Mouse (Mus musculus): ENCODE data around the gene Fkbp10. TPM values are rescaled to one million over a fixed set of nuclear protein-coding genes. Genes with fewer than 3 reads are reported as not detected.

Fkbp10 gene
- polyA plus RNA-seq, 1 experiment, result 14.9 TPM

DNA sequence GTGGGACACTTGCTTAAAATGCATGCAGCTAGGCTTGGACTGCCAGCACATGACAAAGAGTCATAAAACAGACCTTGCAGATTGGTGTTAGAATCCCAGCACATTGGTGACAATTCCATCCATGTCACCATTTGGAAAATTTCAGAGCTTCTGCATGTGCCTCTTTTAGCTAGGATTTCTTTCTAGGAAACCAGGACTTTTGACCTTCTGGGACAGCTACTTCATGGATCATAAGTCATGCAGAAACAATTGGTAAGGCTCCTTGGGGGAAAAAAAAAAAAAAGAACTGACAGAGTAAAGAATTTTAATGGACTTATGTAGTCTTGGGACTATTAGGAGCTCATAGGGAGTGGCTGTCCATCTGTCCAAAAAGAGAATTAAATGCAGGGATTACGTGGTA, 22.4 kb downstream of the Fkbp10 start:
- no peaks in the 10 kb centered on the region for H3K27me3 ChIP-seq (ENCODE audit: control insufficient read depth, insufficient read depth, low read length)
- no peak overlapping the region for H3K4me3 ChIP-seq (ENCODE audit: extremely low read depth, insufficient read depth, insufficient read length)
- no peak overlapping the region for H3K27ac ChIP-seq (ENCODE audit: insufficient read depth, low read length)
- peaks cover 6% of the 10 kb centered on the region for H3K4me1 ChIP-seq (ENCODE audit: control insufficient read depth, insufficient read depth, insufficient read length)
- DNase-seq (ENCODE audit: low read depth in 1 of 2, low spot score in 2 of 2), result no peak
- TF ChIP-seq CTCF (IDR thresholded peaks at IDR 0.05; ENCODE audit: extremely low read depth, insufficient read depth, insufficient read length, insufficient replicate concordance), result no peak
- TF ChIP-seq POLR2A (IDR thresholded peaks at IDR 0.05; ENCODE audit: low read depth, low read length), result no peak
- WGBS, result 87% methylated on average over 1 of the region's 1 CpGs
- peaks cover 9% of the 10 kb centered on the region for H3K36me3 ChIP-seq (ENCODE audit: control insufficient read depth, insufficient read depth, low read length)

DNA sequence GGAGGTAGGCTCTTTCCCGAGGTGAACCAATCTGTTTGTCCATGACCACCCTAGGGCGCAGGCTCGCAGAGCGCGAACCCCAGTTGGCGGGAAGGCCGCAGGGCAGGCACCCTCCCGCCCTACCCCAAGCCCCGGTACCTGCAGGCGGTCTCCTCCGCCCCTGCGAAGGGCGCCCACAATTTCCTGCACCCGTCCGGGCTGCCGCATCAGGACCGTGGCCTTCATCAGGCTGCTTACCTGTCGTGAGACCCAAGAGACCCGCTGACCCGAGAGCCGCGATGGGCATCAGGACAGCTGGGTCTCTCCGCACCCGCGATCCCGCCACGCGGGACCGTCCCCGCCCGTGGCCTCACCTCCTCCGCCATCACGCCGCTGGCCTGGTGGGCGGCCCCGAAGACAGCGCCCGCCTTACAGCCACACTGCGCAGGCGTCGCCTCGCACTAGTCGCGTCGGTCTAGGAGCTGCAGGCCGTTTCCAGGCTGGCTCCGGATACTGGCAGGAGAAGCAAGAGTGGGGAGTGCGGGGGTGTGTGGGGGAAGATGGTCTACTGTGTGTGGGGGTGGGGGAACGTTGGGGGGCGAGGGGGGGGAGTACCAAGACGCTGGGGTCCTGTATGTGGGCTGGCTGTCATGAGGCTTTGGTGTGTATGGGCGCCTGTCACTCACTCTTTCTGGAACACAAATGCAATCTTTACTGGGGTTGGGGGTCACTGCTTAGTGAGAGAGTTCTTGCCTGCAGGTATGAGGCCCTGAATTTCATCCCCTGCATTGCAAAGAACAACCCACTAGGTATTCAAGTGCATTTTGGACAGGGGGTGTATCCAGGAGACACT, 25.4 kb downstream of the Fkbp10 start:
- peaks cover 6% of the 10 kb centered on the region for H3K4me1 ChIP-seq (ENCODE audit: control insufficient read depth, insufficient read depth, insufficient read length)
- WGBS, result 1% methylated on average over 49 of the region's 52 CpGs
- H3K27me3 ChIP-seq (ENCODE audit: control insufficient read depth, insufficient read depth, low read length), result no peaks in the 10 kb centered on the region
- peak; percentile 53 to 83 for DNase-seq (ENCODE audit: low read depth in 1 of 2, low spot score in 2 of 2)
- peak overlapping the region; percentile 80 for H3K27ac ChIP-seq (ENCODE audit: insufficient read depth, low read length)
- H3K36me3 ChIP-seq (ENCODE audit: control insufficient read depth, insufficient read depth, low read length), result peaks cover 3% of the 10 kb centered on the region
- peak overlapping the region; percentile 77 for H3K4me3 ChIP-seq (ENCODE audit: extremely low read depth, insufficient read depth, insufficient read length)
- TF ChIP-seq CTCF (IDR thresholded peaks at IDR 0.05; ENCODE audit: extremely low read depth, insufficient read depth, insufficient read length, insufficient replicate concordance), result no peak
- peak; percentile 96 for TF ChIP-seq POLR2A (IDR thresholded peaks at IDR 0.05; ENCODE audit: low read depth, low read length)

DNA sequence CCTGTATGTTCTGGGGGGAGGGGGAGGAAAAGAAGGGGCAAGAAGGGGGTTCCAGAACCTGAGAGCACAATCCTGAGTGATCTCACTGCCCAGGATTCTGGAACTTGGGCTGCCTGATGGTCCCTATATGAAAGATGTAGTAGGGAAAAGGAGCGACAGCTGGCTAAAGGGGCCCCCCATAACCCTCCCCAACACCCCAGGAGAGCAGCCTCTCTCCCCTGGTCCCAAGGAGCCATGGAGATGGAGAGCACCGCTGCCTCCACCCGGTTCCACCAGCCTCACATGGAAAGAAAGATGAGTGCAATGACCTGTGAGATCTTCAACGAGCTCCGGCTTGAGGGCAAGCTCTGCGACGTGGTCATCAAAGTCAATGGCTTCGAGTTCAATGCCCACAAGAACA, 26.3 kb downstream of the Fkbp10 start, which contains the start of the genes Nt5c3b and Klhl10:
Nt5c3b (minus strand) TSS at position 12 of the 400 bp plus-strand sequence.
Klhl10 (plus strand) TSS at position 121 of the 400 bp plus-strand sequence.
- Histone ChIP-seq H3K27ac (ENCODE audit: insufficient read depth, low read length) (peak within 1 kb of the TSS; percentile 80), H3K27me3 (ENCODE audit: control insufficient read depth, insufficient read depth, low read length) (no peaks in the 10 kb centered on the region), H3K36me3 (ENCODE audit: control insufficient read depth, insufficient read depth, low read length) (no peaks in the 10 kb centered on the region), H3K4me3 (ENCODE audit: extremely low read depth, insufficient read depth, insufficient read length) (peak within 1 kb of the TSS; percentile 77), H3K4me1 (ENCODE audit: control insufficient read depth, insufficient read depth, insufficient read length) (peaks cover 6% of the 10 kb centered on the region)
- 91% methylated on average over 8 of the region's 8 CpGs for WGBS
- DNase-seq (ENCODE audit: low read depth in 1 of 2, low spot score in 2 of 2), result no peak
- TF ChIP-seq POLR2A (IDR thresholded peaks at IDR 0.05; ENCODE audit: low read depth, low read length) (no peak), CTCF (IDR thresholded peaks at IDR 0.05; ENCODE audit: extremely low read depth, insufficient read depth, insufficient read length, insufficient replicate concordance) (no peak)

DNA sequence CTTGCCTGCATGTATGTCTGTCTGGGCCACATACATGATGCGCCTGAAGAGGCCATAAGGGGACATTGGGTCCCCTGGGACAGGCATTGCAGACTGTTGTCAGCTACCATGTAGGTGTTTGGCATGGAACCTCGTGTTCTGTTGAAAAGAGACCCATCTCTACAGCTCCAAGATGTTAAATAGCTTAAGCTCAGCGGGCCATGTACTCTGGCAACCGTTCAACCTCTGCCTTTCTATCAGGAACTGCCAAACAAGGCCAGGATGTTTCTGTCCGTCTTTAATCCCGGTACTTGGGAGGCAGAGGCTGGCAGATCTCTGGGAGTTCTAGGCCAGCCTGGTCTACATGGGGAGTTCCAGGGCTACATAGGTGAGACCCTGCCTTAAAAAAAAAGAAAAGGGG, 27.1 kb downstream of the Fkbp10 start:
- TF ChIP-seq CTCF (IDR thresholded peaks at IDR 0.05; ENCODE audit: extremely low read depth, insufficient read depth, insufficient read length, insufficient replicate concordance), result no peak
- TF ChIP-seq POLR2A (IDR thresholded peaks at IDR 0.05; ENCODE audit: low read depth, low read length), result no peak
- WGBS, result 85% methylated on average over 6 of the region's 6 CpGs
- DNase-seq (ENCODE audit: low read depth in 1 of 2, low spot score in 2 of 2), result no peak
- H3K36me3 ChIP-seq (ENCODE audit: control insufficient read depth, insufficient read depth, low read length), result no peaks in the 10 kb centered on the region
- no peak overlapping the region for H3K27ac ChIP-seq (ENCODE audit: insufficient read depth, low read length)
- peaks cover 6% of the 10 kb centered on the region for H3K4me1 ChIP-seq (ENCODE audit: control insufficient read depth, insufficient read depth, insufficient read length)
- no peaks in the 10 kb centered on the region for H3K27me3 ChIP-seq (ENCODE audit: control insufficient read depth, insufficient read depth, low read length)
- H3K4me3 ChIP-seq (ENCODE audit: extremely low read depth, insufficient read depth, insufficient read length), result no peak overlapping the region

DNA sequence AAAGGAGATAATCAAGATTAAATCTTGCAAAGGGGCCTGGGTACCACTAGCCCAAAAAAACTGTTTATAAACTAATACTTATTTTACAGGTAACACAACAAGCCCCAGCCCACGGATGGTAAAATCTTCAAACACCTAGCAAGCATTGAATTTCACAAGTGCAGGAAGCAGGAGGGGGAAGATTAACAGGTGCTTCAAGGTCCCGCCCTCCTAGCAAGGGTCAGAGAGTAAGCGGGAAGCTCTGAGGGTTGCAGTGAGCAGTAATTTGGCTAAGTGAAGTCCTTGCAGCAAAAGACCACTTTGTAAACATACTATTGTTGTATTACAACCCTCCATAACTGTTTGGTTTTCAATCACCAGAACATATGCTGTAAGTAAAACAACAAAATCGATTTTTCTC, 41.8 kb downstream of the Fkbp10 start:
- no peaks in the 10 kb centered on the region for H3K27me3 ChIP-seq (ENCODE audit: control insufficient read depth, insufficient read depth, low read length)
- peaks cover 7% of the 10 kb centered on the region; the same call in 1 of the 2 replicates for H3K36me3 ChIP-seq (ENCODE audit: control insufficient read depth, insufficient read depth, low read length)
- no peak for DNase-seq (ENCODE audit: low read depth in 1 of 2, low spot score in 2 of 2)
- no peak overlapping the region for H3K4me3 ChIP-seq (ENCODE audit: extremely low read depth, insufficient read depth, insufficient read length)
- H3K4me1 ChIP-seq (ENCODE audit: control insufficient read depth, insufficient read depth, insufficient read length), result no peaks in the 10 kb centered on the region; the same call in none of the 2 replicates
- WGBS, result 83% methylated on average over 4 of the region's 4 CpGs
- TF ChIP-seq POLR2A (IDR thresholded peaks at IDR 0.05; ENCODE audit: low read depth, low read length) (no peak), CTCF (IDR thresholded peaks at IDR 0.05; ENCODE audit: extremely low read depth, insufficient read depth, insufficient read length, insufficient replicate concordance) (no peak)
- no peak overlapping the region for H3K27ac ChIP-seq (ENCODE audit: insufficient read depth, low read length)

DNA sequence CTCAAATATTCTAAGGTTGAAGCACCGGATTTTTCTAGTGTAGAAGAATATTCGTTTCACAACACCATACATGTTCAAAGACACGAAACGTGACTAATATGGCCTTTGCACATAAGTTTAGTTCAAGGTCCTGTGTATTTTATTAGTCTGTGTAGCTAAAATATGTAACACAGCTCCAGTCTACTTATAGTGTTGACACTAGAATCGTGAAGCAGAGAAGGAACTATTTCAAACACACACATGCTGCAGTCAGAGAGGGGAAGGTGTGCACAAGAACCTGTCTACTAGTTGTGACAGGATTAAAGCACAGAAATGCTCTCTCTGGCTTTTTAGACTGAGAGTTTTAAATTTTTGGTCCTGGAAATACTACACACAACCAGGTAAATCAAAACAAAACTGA, 42.2 kb downstream of the Fkbp10 start:
- no peak for TF ChIP-seq POLR2A (IDR thresholded peaks at IDR 0.05; ENCODE audit: low read depth, low read length)
- TF ChIP-seq CTCF (IDR thresholded peaks at IDR 0.05; ENCODE audit: extremely low read depth, insufficient read depth, insufficient read length, insufficient replicate concordance), result no peak
- H3K4me1 ChIP-seq (ENCODE audit: control insufficient read depth, insufficient read depth, insufficient read length), result no peaks in the 10 kb centered on the region; the same call in none of the 2 replicates
- DNase-seq (ENCODE audit: low read depth in 1 of 2, low spot score in 2 of 2), result no peak
- H3K27ac ChIP-seq (ENCODE audit: insufficient read depth, low read length), result no peak overlapping the region
- H3K27me3 ChIP-seq (ENCODE audit: control insufficient read depth, insufficient read depth, low read length), result no peaks in the 10 kb centered on the region
- H3K4me3 ChIP-seq (ENCODE audit: extremely low read depth, insufficient read depth, insufficient read length), result no peak overlapping the region
- 87% methylated on average over 5 of the region's 5 CpGs for WGBS
- H3K36me3 ChIP-seq (ENCODE audit: control insufficient read depth, insufficient read depth, low read length), result peaks cover 8% of the 10 kb centered on the region

DNA sequence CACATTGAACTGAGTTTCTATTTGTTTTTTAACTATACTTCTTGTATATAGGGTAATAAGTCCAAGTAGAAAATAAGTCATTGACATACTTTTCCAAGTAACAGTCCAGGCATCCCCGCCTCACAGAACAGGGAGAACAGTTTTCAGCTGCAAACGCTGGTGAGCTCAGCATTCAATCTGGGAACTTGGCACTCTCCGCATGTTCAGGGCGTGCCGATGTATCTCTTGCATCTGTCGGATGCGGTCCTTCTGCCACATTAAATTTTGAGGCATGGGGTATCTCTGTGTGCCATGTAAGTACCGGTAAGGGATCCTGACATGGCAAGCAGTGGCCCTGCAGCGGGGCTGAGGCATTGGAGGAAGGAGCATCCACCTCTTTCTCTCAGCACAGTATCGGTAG, 47.2 kb downstream of the Fkbp10 start:
- no peak for DNase-seq (ENCODE audit: low read depth in 1 of 2, low spot score in 2 of 2)
- no peak overlapping the region for H3K27ac ChIP-seq (ENCODE audit: insufficient read depth, low read length)
- WGBS, result 96% methylated on average over 10 of the region's 10 CpGs
- peaks cover 12% of the 10 kb centered on the region for H3K36me3 ChIP-seq (ENCODE audit: control insufficient read depth, insufficient read depth, low read length)
- H3K27me3 ChIP-seq (ENCODE audit: control insufficient read depth, insufficient read depth, low read length), result no peaks in the 10 kb centered on the region
- no peak for TF ChIP-seq POLR2A (IDR thresholded peaks at IDR 0.05; ENCODE audit: low read depth, low read length)
- no peak for TF ChIP-seq CTCF (IDR thresholded peaks at IDR 0.05; ENCODE audit: extremely low read depth, insufficient read depth, insufficient read length, insufficient replicate concordance)
- no peaks in the 10 kb centered on the region; the same call in none of the 2 replicates for H3K4me1 ChIP-seq (ENCODE audit: control insufficient read depth, insufficient read depth, insufficient read length)
- no peak overlapping the region for H3K4me3 ChIP-seq (ENCODE audit: extremely low read depth, insufficient read depth, insufficient read length)

All from spleen, adult 2 months (tissue).